Mouse (Mus musculus) forebrain, embryonic 15.5 days (tissue): ENCODE measurements around the gene Insr. TPM values are rescaled to one million over a fixed set of nuclear protein-coding genes. Genes with fewer than 3 reads are reported as not detected.

Experiments used
- ATAC-seq: fragments of 200-750 bp; cut with Nextera tagmentation; replicated peaks from 2 replicates; pipeline ENCODE4 v1.8.0; 2017; ENCODE audit warnings: mild to moderate bottlenecking, moderate TSS enrichment, moderate library complexity
- H3K27ac ChIP-seq: fragments of 300-500 bp; sonication (generic); replicated peaks from 2 replicates; pipeline ENCODE4 v1.5.1; 2015; ENCODE audit warnings: mild to moderate bottlenecking, inconsistent platforms
- H3K27me3 ChIP-seq: fragments of 300-500 bp; sonication (generic); 2 replicates; pipeline ENCODE4 v1.6.1; 2015; ENCODE audit warnings: inconsistent platforms
- H3K36me3 ChIP-seq: fragments of 300-500 bp; sonication (generic); 2 replicates; pipeline ENCODE4 v1.6.1; 2015; ENCODE audit warnings: mild to moderate bottlenecking, inconsistent platforms
- H3K4me1 ChIP-seq: fragments of 300-500 bp; sonication (generic); 2 replicates; pipeline ENCODE4 v1.6.1; 2015; ENCODE audit warnings: inconsistent platforms
- H3K4me2 ChIP-seq: fragments of 300-500 bp; sonication (generic); replicated peaks from 2 replicates; pipeline ENCODE4 v1.6.1; 2015; ENCODE audit warnings: mild to moderate bottlenecking, inconsistent platforms
- H3K4me3 ChIP-seq: fragments of 300-500 bp; sonication (generic); 2 replicates; pipeline ENCODE4 v1.5.1; 2015; ENCODE audit warnings: mild to moderate bottlenecking, inconsistent platforms
- H3K9ac ChIP-seq: fragments of 300-500 bp; sonication (generic); replicated peaks from 2 replicates; pipeline ENCODE4 v1.6.1; 2015; ENCODE audit warnings: mild to moderate bottlenecking, inconsistent platforms
- H3K9me3 ChIP-seq: fragments of 300-500 bp; sonication (generic); 2 replicates; pipeline ENCODE4 v1.6.1; 2016; ENCODE audit warnings: inconsistent platforms
- WGBS: fragments of 180-500 bp; shearing (Covaris S2); methylation state at CpG from one replicate; pipeline ENCODE4 v1.1.7; 2015; ENCODE audit warnings: mixed read lengths; 5-methylcytosine and 5-hydroxymethylcytosine counted together
- polyA plus RNA-seq: library from polyadenylated mRNA; unstranded; fragments of >200 nt; fragmentation: Nextera tagmentation; extraction: Ambion mirVana; gene quantifications from 2 replicates; pipeline ENCODE4 v1.2.1, GENCODE M21; 2015

Insr gene
- polyA plus RNA-seq, 1 experiment from 2014 or later = 63.2 TPM

DNA sequence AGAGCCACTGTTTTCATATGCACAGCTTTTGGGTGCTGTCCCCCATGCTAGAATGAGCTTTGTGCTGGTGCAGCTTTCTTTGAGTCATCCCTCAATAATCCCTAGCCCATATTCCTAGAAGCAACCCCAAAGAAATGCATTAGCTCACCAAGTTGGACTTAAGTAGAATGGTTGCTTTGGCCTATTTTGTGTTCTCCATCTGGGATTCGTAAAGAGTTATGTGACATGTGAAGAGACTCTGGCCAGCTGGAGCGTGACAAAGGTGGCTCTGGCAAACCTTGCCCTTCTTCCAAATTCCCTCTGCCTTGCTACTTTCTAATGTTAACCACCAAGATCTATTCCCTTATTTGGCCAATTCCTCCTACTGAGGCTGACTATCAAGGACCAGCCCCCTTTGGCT is 22.7 kb upstream of the Insr start:
- H3K36me3 ChIP-seq = no peaks in the 10 kb centered on the region
- H3K9me3 ChIP-seq = no peaks in the 10 kb centered on the region
- WGBS = 82% methylated on average over 2 of the region's 2 CpGs
- no peak for ATAC-seq
- H3K4me1 ChIP-seq = no peaks in the 10 kb centered on the region
- H3K27me3 ChIP-seq = no peaks in the 10 kb centered on the region
- H3K9ac ChIP-seq = no peak overlapping the region
- H3K27ac ChIP-seq = no peak overlapping the region
- H3K4me2 ChIP-seq = no peak overlapping the region
- no peak overlapping the region for H3K4me3 ChIP-seq

GRCm38 (mm10) chr8:3299322-3299721 is 19.9 kb upstream of the Insr start:
- Histone ChIP-seq H3K27me3 (no peaks in the 10 kb centered on the region), H3K9me3 (no peaks in the 10 kb centered on the region), H3K27ac (no peak overlapping the region), H3K36me3 (no peaks in the 10 kb centered on the region), H3K4me1 (no peaks in the 10 kb centered on the region), H3K9ac (no peak overlapping the region), H3K4me3 (no peak overlapping the region), H3K4me2 (no peak overlapping the region)
- no peak for ATAC-seq
- whole genome bisulfite sequencing = 83% methylated on average over 5 of the region's 5 CpGs

GRCm38 (mm10) chr8:3285824-3286223 is 6.4 kb upstream of the Insr start:
- WGBS = 40% methylated on average over 2 of the region's 2 CpGs

DNA sequence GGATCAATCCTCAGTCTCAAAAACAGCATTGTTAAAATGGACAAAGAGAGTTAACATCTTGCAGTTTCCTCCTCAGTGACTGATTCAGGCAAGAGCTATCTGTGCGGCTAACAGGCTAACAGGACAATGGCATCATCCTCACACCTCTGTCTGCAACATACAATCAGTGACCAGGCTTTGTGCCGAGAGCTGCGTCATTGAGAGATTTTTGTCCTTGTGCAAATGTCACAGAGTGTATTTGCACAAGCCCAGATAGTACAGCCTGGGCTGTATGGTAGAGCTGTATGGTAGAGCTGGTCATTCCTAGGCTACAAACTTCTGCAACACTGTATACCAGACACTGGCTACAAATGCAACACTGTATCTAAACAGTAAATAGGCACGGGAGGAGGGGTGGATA is 5.2 kb upstream of the Insr start:
- Histone ChIP-seq H3K36me3 (no peaks in the 10 kb centered on the region), H3K4me1 (peaks cover 8% of the 10 kb centered on the region), H3K27me3 (no peaks in the 10 kb centered on the region), H3K4me3 (no peak overlapping the region), H3K9ac (no peak overlapping the region), H3K4me2 (no peak overlapping the region), H3K9me3 (no peaks in the 10 kb centered on the region), H3K27ac (no peak overlapping the region)
- ATAC-seq = no peak
- WGBS = 81% methylated on average over 4 of the region's 4 CpGs

More at GRCm38 (mm10) chr8:3285824-3286223, 6.4 kb upstream of the Insr start:
- H3K9me3 ChIP-seq = no peaks in the 10 kb centered on the region
- no peaks in the 10 kb centered on the region for H3K27me3 ChIP-seq
- no peaks in the 10 kb centered on the region for H3K4me1 ChIP-seq
- H3K4me2 ChIP-seq = no peak overlapping the region
- H3K27ac ChIP-seq = no peak overlapping the region
- no peak overlapping the region for H3K4me3 ChIP-seq
- no peak overlapping the region for H3K9ac ChIP-seq
- no peak for ATAC-seq
- H3K36me3 ChIP-seq = no peaks in the 10 kb centered on the region

GRCm38 (mm10) chr8:3281296-3281695 is 1.9 kb upstream of the Insr start:
- Histone ChIP-seq H3K27me3 (no peaks in the 10 kb centered on the region), H3K36me3 (no peaks in the 10 kb centered on the region), H3K4me3 (no peak overlapping the region), H3K4me2 (no peak overlapping the region), H3K9me3 (no peaks in the 10 kb centered on the region), H3K9ac (no peak overlapping the region), H3K4me1 (peaks cover 33% of the 10 kb centered on the region), H3K27ac (no peak overlapping the region)
- WGBS = 82% methylated on average over 3 of the region's 3 CpGs
- ATAC-seq = no peak

DNA sequence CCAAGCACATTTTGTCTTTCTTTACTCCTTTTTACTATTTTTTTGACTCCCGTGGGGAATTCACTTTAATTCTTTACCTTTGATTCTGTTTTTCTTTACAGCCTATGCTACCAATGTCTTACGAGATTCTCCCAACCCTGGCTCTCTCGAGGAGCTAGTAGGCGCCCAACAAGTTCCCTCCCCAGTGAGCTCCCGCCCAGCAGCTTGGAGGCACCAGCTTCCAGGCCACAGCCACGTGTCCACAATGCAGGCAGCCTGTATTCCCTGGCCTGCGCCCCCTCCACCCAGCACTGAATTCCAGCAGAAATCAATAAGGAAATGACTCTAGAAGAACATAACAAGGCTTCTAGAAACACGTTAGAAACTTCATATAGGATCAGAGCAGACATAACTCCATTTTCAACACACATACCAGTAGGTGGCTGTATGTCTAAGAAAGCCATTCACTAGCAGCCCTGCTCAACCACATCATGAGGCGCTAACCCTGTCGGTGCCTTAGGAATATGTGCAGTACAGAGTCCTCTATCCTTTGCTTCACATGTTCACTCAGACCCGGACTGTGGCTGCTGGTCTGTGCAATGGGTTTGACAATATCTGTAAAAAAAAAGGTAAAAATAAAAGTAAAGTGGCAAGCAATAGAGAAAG is 971 bp upstream of the Insr start:
- no peak for ATAC-seq
- H3K4me2 ChIP-seq = peak overlapping the region; percentile 72
- H3K4me1 ChIP-seq = peaks cover 34% of the 10 kb centered on the region
- 35% methylated on average over 11 of the region's 11 CpGs for WGBS
- H3K4me3 ChIP-seq = peak overlapping the region; percentile 88
- H3K36me3 ChIP-seq = no peaks in the 10 kb centered on the region
- H3K9me3 ChIP-seq = no peaks in the 10 kb centered on the region
- peak overlapping the region; percentile 88; the same call in 1 of the 2 replicates for H3K9ac ChIP-seq
- H3K27me3 ChIP-seq = no peaks in the 10 kb centered on the region
- H3K27ac ChIP-seq = no peak overlapping the region

GRCm38 (mm10) chr8:3279721-3280077 is 282 bp upstream of the Insr start:
- H3K4me2 ChIP-seq = peak overlapping the region; percentile 72
- WGBS = under 1% methylated on average over 18 of the region's 18 CpGs
- peak overlapping the region; percentile 74; the same call in 1 of the 2 replicates for H3K27ac ChIP-seq
- ATAC-seq = no peak; the same call in 1 of the 2 replicates
- no peaks in the 10 kb centered on the region for H3K27me3 ChIP-seq
- peak overlapping the region; percentile 88 for H3K4me3 ChIP-seq
- H3K9ac ChIP-seq = peak overlapping the region; percentile 88
- no peaks in the 10 kb centered on the region for H3K36me3 ChIP-seq
- no peaks in the 10 kb centered on the region for H3K9me3 ChIP-seq
- H3K4me1 ChIP-seq = peaks cover 34% of the 10 kb centered on the region

DNA sequence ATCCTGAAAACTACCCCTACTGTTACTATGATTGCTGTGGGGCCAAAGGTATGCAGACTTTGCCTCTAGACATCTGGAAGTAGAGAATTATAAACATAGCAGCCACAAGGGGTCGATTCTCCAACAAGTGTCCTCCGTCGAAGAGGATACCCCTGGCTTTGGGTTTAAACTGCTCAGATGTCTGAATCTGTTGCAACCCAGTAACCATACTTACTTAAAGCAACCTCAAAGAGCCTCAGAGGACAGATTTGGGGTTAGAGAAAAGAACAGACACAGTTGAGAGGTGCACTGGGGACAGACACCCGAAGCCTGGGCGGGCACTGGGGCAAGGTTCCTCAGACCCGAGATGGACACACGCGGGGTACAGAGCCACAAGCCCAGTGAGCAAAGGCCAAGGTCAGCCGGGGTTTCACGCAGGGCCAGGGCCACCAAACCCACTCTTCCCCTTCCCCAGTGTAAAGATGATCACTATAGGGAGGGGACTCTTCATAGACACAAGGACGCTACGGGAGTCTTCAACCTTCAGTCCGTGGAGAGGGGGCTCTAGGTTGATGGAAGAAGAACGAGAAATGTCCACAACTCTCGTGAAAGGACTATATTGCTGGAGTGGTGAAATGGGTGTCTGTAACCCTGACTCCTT is 1.1 kb downstream of the Insr start:
- WGBS = 44% methylated on average over 15 of the region's 15 CpGs
- Histone ChIP-seq H3K4me1 (peaks cover 34% of the 10 kb centered on the region), H3K27ac (peak overlapping the region; percentile 74; the same call in 1 of the 2 replicates), H3K27me3 (no peaks in the 10 kb centered on the region), H3K4me2 (peak overlapping the region; percentile 72), H3K4me3 (peak overlapping the region; percentile 88), H3K9me3 (no peaks in the 10 kb centered on the region), H3K36me3 (no peaks in the 10 kb centered on the region), H3K9ac (peak overlapping the region; percentile 88)
- no peak for ATAC-seq

DNA sequence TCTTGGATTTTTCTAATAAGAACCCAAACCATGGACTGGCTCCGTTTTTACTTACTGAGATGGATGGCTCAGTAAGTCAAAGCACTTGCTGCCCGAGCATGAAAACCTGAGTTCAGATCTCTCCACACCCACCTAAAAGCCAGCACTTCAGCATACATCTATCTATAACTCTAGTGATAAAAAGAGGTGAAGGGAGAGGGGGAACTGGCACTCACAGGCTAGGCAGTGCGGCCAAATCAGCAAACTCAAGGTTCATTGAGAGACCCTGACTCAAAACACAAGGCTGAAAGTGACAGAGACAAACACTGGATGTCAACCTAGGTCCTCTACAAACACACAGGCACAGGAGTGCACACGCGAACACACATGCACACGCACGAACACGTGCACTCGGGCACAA is 2.2 kb downstream of the Insr start:
- 95% methylated on average over 9 of the region's 9 CpGs for WGBS
- Histone ChIP-seq H3K9ac (no peak overlapping the region), H3K27me3 (no peaks in the 10 kb centered on the region), H3K4me3 (no peak overlapping the region), H3K4me2 (peak overlapping the region; percentile 72), H3K4me1 (peaks cover 34% of the 10 kb centered on the region), H3K27ac (no peak overlapping the region), H3K36me3 (no peaks in the 10 kb centered on the region), H3K9me3 (no peaks in the 10 kb centered on the region)
- ATAC-seq = no peak

DNA sequence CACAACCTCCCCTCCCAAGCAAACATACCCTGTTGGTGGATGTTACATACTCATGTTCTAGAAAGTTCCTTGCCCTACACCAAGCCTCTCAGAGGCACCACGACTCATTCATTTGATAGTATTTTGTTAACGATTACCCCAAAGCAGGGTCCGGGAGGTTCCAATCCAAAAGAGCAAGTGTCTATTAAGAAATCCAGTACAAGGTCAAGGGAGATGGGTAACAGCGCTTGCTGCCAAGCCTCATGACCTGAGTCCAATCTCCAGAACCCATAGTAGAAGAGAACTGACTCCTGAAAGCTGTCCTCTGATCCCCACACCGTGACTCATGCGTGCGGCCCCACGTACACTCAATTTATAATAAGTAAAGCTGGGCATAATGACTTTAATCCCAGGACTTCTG is 3.4 kb downstream of the Insr start:
- 97% methylated on average over 8 of the region's 8 CpGs for WGBS
- H3K36me3 ChIP-seq = no peaks in the 10 kb centered on the region
- no peak for ATAC-seq

GRCm38 (mm10) chr8:3275189-3275588 is 4.2 kb downstream of the Insr start:
- H3K4me1 ChIP-seq = peaks cover 32% of the 10 kb centered on the region
- H3K36me3 ChIP-seq = no peaks in the 10 kb centered on the region
- no peaks in the 10 kb centered on the region for H3K9me3 ChIP-seq
- no peak for ATAC-seq
- no peak overlapping the region for H3K27ac ChIP-seq
- no peaks in the 10 kb centered on the region for H3K27me3 ChIP-seq
- 76% methylated on average over 5 of the region's 5 CpGs for WGBS
- no peak overlapping the region for H3K9ac ChIP-seq
- no peak overlapping the region for H3K4me3 ChIP-seq
- H3K4me2 ChIP-seq = no peak overlapping the region

More for the DNA sequence above, 3.4 kb downstream of the Insr start:
- Histone ChIP-seq H3K4me2 (no peak overlapping the region), H3K4me3 (no peak overlapping the region), H3K27me3 (no peaks in the 10 kb centered on the region), H3K4me1 (peaks cover 34% of the 10 kb centered on the region), H3K9ac (no peak overlapping the region), H3K27ac (no peak overlapping the region), H3K9me3 (no peaks in the 10 kb centered on the region)

DNA sequence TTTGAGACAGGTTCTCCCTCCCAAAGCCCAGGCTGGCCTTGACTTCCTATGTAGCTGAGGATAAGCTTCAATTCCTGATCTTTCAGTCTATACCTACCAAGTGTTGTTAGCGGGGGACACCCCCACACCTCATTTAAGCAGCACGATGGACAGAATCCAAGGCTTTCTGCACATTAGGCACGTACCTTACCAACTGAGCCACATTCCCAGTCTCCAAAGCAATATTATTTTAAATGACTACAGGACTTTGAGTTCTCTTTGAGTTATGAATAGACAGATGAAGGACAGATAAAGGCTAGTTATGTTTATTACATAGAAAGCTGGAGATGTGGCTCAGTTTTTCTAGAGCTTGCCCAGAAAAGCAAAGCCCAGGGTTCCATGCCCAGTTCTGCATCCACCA is 5.6 kb downstream of the Insr start:
- 96% methylated on average over 3 of the region's 3 CpGs for WGBS

GRCm38 (mm10) chr8:3267449-3267761 is 12.0 kb downstream of the Insr start:
- H3K27me3 ChIP-seq = no peaks in the 10 kb centered on the region
- no peak overlapping the region for H3K27ac ChIP-seq
- no peak for ATAC-seq
- H3K4me2 ChIP-seq = no peak overlapping the region
- no peaks in the 10 kb centered on the region for H3K4me1 ChIP-seq
- H3K9me3 ChIP-seq = no peaks in the 10 kb centered on the region
- no peak overlapping the region for H3K9ac ChIP-seq
- no peak overlapping the region for H3K4me3 ChIP-seq
- WGBS = 95% methylated on average over 3 of the region's 3 CpGs
- peaks cover 6% of the 10 kb centered on the region; the same call in 1 of the 2 replicates for H3K36me3 ChIP-seq

More for the DNA sequence above, 5.6 kb downstream of the Insr start:
- Histone ChIP-seq H3K4me3 (no peak overlapping the region), H3K27me3 (no peaks in the 10 kb centered on the region), H3K36me3 (no peaks in the 10 kb centered on the region), H3K9me3 (no peaks in the 10 kb centered on the region), H3K4me2 (no peak overlapping the region), H3K9ac (no peak overlapping the region), H3K27ac (no peak overlapping the region), H3K4me1 (peaks cover 25% of the 10 kb centered on the region)
- ATAC-seq = no peak
